Mouse (Mus musculus) spleen, adult 2 months (tissue): ENCODE results near the gene Ctdspl2. TPM values are rescaled to one million over a fixed set of nuclear protein-coding genes. Genes with fewer than 3 reads are reported as not detected.

Experiments used
- DNase-seq, 2 experiments: peaks; one replicate each; pipeline versions ENCODE4 v3.0.0 to v3.0.0-alpha.2; 2012 to 2021; ENCODE audit warnings: low spot score in 2 of 2, low read depth in 1 of 2
- H3K27ac ChIP-seq: fragments of 200-500 bp; 2 replicates; pipeline ENCODE4 v1.5.1; 2012; ENCODE audit warnings: low read length, inconsistent platforms; ENCODE audit not compliant: insufficient read depth
- H3K27me3 ChIP-seq: fragments of 200-500 bp; 2 replicates; pipeline ENCODE4 v1.6.1; 2012; ENCODE audit warnings: mild to moderate bottlenecking, moderate library complexity, low read length, inconsistent platforms; ENCODE audit not compliant: control insufficient read depth, insufficient read depth
- H3K36me3 ChIP-seq: fragments of 200-500 bp; 2 replicates; pipeline ENCODE4 v1.6.1; 2012; ENCODE audit warnings: mild to moderate bottlenecking, low read length, inconsistent platforms; ENCODE audit not compliant: control insufficient read depth, insufficient read depth
- H3K4me1 ChIP-seq: fragments of 200-500 bp; 2 replicates; pipeline ENCODE4 v1.6.1; 2011; ENCODE audit warnings: inconsistent platforms; ENCODE audit not compliant: control insufficient read depth, insufficient read depth, insufficient read length
- H3K4me3 ChIP-seq: fragments of 200-500 bp; 2 replicates; pipeline ENCODE4 v1.5.1; 2011; ENCODE audit warnings: mild to moderate bottlenecking, inconsistent platforms; ENCODE audit not compliant: insufficient read depth, insufficient read length; ENCODE audit errors: extremely low read depth
- CTCF ChIP-seq: fragments of 200-500 bp; IDR thresholded peaks from 2 replicates; pipeline ENCODE4 v1.5.1; 2011; ENCODE audit warnings: mild to moderate bottlenecking, inconsistent platforms; ENCODE audit not compliant: insufficient read depth, insufficient read length, insufficient replicate concordance; ENCODE audit errors: extremely low read depth
- POLR2A ChIP-seq: fragments of 200-500 bp; IDR thresholded peaks from 2 replicates; pipeline ENCODE4 v1.6.1; 2011; ENCODE audit warnings: low read depth, low read length, inconsistent platforms
- WGBS: fragments of 180-500 bp; shearing (Covaris S2); methylation state at CpG from one replicate; pipeline ENCODE4 v1.1.7; 2018; 5-methylcytosine and 5-hydroxymethylcytosine counted together
- polyA plus RNA-seq: library from polyadenylated mRNA; depleted of rRNA; stranded (reverse); fragments of >200 nt; gene quantifications from 2 replicates; pipeline ENCODE4 v1.2.3, GENCODE M21; 2012; rRNA removed

Ctdspl2 gene
- polyA plus RNA-seq, 1 experiment, result 2.9 TPM

GRCm38 (mm10) chr2:122027862-122028755 is 72.3 kb downstream of the Ctdspl2 start, which contains the start of gene Eif3j1:
TSS of gene Eif3j1 (plus strand) at chr2:122028546.
- peak; percentile 83 to 85 for DNase-seq
- peak within 1 kb of the TSS; percentile 79 for H3K27ac ChIP-seq
- no peaks in the 10 kb centered on the region for H3K27me3 ChIP-seq
- peaks cover 3% of the 10 kb centered on the region for H3K4me1 ChIP-seq
- under 1% methylated on average over 64 of the region's 67 CpGs for WGBS
- H3K4me3 ChIP-seq, result peak within 1 kb of the TSS; percentile 85
- TF ChIP-seq CTCF (no peak), POLR2A (peak; percentile 99)
- H3K36me3 ChIP-seq, result peaks cover under 1% of the 10 kb centered on the region; the same call in 1 of the 2 replicates

DNA sequence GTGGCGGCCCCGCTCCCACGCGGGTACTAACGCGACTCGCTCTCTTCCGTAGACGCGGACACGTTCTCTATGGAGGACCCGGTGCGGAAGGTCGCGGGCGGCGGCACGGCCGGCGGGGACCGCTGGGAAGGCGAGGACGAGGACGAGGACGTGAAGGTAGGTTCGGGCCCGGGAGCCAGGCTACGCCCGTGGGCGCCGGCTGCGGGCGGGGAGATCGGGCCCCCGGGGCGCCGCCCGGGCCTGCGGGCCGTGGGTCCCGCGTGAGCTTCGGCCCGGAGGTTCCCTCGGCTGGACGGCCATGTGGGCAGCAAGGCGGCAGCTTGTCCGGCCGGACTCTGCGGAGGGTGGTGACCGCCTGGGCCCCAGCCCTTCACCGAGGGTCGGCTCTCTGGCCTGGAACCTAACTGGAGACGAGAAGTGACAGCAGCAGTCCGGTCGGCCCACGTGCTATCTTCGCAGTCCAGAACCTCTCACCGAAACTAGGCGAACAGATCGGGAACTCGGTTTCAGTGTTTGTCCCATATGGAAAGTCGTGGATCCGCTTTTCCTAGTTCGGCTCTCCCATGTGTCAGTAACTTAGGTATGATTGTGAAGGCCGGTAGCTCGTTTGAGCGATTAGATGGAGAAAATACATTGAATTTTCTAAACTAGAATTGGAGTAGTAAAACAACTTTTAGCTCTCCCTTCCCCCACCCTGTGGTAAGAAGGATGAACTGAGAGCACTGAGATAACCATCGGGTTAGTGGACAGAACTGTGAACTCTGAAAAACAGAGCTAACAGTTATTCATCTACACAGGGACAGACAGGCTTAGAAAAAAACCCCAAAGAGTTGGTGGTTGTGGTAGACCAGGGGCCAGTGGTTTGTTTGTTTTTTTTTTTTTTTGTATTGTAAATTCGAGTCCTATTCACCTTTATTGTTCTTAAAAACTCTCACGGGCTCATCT is 73.2 kb downstream of the Ctdspl2 start:
- peak overlapping the region; percentile 85 for H3K4me3 ChIP-seq
- peaks cover 2% of the 10 kb centered on the region for H3K36me3 ChIP-seq
- no peaks in the 10 kb centered on the region for H3K27me3 ChIP-seq
- DNase-seq, result peak; percentile 12 to 32
- H3K27ac ChIP-seq, result peak overlapping the region; percentile 76
- TF ChIP-seq POLR2A (no peak), CTCF (no peak)
- H3K4me1 ChIP-seq, result peaks cover 3% of the 10 kb centered on the region
- WGBS, result under 1% methylated on average over 70 of the region's 71 CpGs

GRCm38 (mm10) chr2:122031970-122032369 is 76.2 kb downstream of the Ctdspl2 start:
- peaks cover 3% of the 10 kb centered on the region for H3K4me1 ChIP-seq
- H3K4me3 ChIP-seq, result no peak overlapping the region
- WGBS, result 60% methylated on average over 6 of the region's 6 CpGs
- no peak overlapping the region for H3K27ac ChIP-seq
- H3K36me3 ChIP-seq, result peaks cover 2% of the 10 kb centered on the region
- TF ChIP-seq POLR2A (no peak), CTCF (no peak)
- H3K27me3 ChIP-seq, result no peaks in the 10 kb centered on the region
- no peak for DNase-seq

DNA sequence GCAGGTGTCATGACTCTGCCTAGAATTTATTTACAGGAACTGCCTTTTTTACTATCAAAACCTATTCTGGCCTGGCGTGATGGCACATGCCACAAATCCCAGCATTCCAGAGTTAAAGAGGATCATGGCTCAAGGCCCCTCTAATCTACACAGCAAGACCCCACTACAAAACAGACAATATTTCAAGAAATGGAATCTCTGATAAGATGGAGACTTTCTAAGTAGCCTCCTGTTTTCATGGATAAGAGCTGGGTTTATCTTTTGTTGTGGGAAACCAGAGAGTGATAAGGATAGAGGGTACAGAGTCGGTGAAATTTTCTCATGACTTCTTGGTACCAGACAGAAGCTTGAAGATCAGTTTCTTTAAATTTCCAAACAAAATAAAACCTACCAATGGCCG is 80.3 kb downstream of the Ctdspl2 start:
- H3K27me3 ChIP-seq, result no peaks in the 10 kb centered on the region
- H3K27ac ChIP-seq, result no peak overlapping the region
- H3K4me3 ChIP-seq, result no peak overlapping the region

DNA sequence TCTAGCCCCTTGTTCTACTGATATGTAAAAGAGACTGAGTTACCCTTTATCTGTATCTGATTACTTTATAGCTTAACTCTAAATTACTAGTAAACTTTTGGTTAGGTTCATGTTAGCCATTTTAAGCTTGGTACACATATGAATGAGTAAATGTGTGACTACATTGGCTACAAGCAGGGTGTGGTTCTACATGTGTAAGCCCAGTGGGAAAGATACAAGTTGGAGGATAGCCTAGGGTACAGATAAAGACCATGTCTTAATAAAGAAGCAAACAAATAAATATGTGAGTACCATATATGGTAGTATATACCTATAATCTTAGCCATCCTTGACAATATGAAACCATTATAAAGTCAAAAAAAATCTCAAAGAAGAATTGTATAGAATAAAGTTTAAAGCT is 88.1 kb downstream of the Ctdspl2 start:
- Histone ChIP-seq H3K4me3 (no peak overlapping the region), H3K4me1 (no peaks in the 10 kb centered on the region), H3K36me3 (peaks cover 15% of the 10 kb centered on the region), H3K27me3 (no peaks in the 10 kb centered on the region), H3K27ac (no peak overlapping the region)
- DNase-seq, result no peak
- TF ChIP-seq CTCF, result no peak

More for the DNA sequence above, 80.3 kb downstream of the Ctdspl2 start:
- WGBS, result 79% methylated on average over 3 of the region's 3 CpGs
- no peak for DNase-seq
- TF ChIP-seq POLR2A (no peak), CTCF (no peak)
- Histone ChIP-seq H3K36me3 (peaks cover 2% of the 10 kb centered on the region), H3K4me1 (no peaks in the 10 kb centered on the region)

GRCm38 (mm10) chr2:122059365-122060115 is 103.7 kb downstream of the Ctdspl2 start:
- Histone ChIP-seq H3K4me3 (no peak overlapping the region), H3K4me1 (no peaks in the 10 kb centered on the region), H3K27me3 (no peaks in the 10 kb centered on the region), H3K36me3 (peaks cover 21% of the 10 kb centered on the region), H3K27ac (no peak overlapping the region)
- no peak for DNase-seq
- TF ChIP-seq POLR2A (no peak), CTCF (no peak)
- WGBS, result 91% methylated on average over 11 of the region's 11 CpGs

Other genes starting within 250 kb of the Ctdspl2 start
- 1.5 and 2.6 TPM in 2 replicates for gene Frmd5, start 148.9 kb upstream of the Ctdspl2 start, polyA plus RNA-seq
- 1.6 and 3.8 TPM in 2 replicates for gene Casc4, start 89.0 kb upstream of the Ctdspl2 start, polyA plus RNA-seq
- gene Mageb3, start 91 bp downstream of the Ctdspl2 start, polyA plus RNA-seq, result not detected in 2 replicates
- gene Eif3j1, start 72.5 kb downstream of the Ctdspl2 start, polyA plus RNA-seq, result 3.2 and 4.7 TPM in 2 replicates
- gene Spg11, start 162.4 kb downstream of the Ctdspl2 start, polyA plus RNA-seq, result 7.1 and 8.5 TPM in 2 replicates
- gene B2m, start 191.7 kb downstream of the Ctdspl2 start, polyA plus RNA-seq, result 1,293 and 1,365 TPM in 2 replicates
- not detected in 2 replicates for gene Trim69, start 204.7 kb downstream of the Ctdspl2 start, polyA plus RNA-seq
- 0.06 and 0.11 TPM in 2 replicates for gene Patl2, start 230.2 kb downstream of the Ctdspl2 start, polyA plus RNA-seq
- not detected in 2 replicates for gene Terb2, start 230.3 kb downstream of the Ctdspl2 start, polyA plus RNA-seq